Mouse (Mus musculus): ENCODE results near the gene Prkg1. TPM values are rescaled to one million over a fixed set of nuclear protein-coding genes. Genes with fewer than 3 reads are reported as not detected.
"Not testable (repeated sequence)": the region's sequence is repeated elsewhere in the genome, so short reads cannot be mapped to it uniquely, and the experiment has no call there.

The Prkg1 gene
- total RNA-seq, 4 experiments from 2014 or later: 8.4 to 12.1 (median 11.5) TPM

- DNase-seq: no peak
These were observed 481.2 kb downstream of the Prkg1 start for GRCm38 (mm10) chr19:31283617-31284016.

GRCm38 (mm10) chr19:31279797-31280486 is 484.9 kb downstream of the Prkg1 start:
- peak; percentile 34 for DNase-seq

GRCm38 (mm10) chr19:31262438-31262837 is 502.4 kb downstream of the Prkg1 start:
- no peak for DNase-seq

- no peak for DNase-seq
These were observed 504.3 kb downstream of the Prkg1 start for GRCm38 (mm10) chr19:31260494-31260893.

DNA sequence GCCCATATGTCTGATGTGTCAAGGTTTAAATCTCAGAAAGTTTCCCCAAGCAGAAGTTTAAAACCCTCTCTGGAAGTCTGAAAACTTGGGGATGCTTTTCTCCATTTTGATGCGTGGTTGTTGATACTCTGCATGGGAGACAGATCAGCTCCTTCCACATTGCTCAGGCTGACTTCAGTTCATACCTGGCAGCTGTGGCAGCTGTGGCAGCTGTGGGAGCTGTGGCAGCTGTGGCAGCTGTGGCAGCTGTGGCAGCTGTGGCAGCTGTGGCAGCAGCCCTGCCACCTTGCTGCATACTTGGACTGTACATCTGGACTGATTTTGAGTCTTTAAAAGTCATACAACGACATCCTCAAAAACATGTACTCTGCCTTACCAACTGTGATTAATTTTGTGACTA is 509.1 kb downstream of the Prkg1 start:
- DNase-seq: no peak

GRCm38 (mm10) chr19:31232410-31232809 is 532.4 kb downstream of the Prkg1 start:
- DNase-seq: no peak

DNA sequence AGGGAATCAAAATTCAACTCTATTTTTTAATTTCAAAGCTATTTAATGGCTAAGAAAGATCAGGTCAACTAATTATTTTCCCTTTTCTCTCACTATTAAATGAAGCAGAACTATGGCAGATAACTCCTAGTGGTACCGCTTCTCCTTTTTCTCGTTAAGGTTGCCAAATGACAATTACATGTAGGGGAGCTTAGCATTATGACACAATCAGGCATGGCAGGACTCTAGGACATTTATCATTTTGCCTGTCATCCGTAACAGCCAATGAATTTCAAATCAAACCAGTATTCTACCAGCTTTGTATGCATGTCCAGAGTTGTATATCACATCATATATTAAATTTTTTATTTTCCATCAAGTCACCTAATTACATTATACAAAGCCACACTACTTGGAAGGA is 536.4 kb downstream of the Prkg1 start:
- DNase-seq: no peak

DNA sequence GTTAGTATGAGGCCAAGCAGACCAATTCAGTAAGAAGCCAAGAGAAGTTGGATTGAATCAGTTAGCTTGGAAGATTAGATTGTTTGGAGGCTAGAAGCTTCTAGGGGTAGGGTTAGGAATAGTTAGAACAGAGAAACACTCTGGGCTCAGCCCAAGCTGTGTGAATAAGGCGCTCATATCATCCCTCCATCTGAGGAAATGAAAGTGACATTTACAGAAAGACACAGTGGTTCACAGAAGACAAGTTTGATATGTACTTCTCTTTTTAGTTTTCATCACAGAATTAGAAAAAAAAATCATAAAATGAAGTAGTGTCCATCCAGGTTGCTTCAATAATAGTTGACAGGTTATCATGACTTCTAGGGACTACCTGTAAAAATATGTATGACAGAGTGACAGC is 541.4 kb downstream of the Prkg1 start:
- DNase-seq: no peak

GRCm38 (mm10) chr19:31219261-31219660 is 545.6 kb downstream of the Prkg1 start:
- not testable (repeated sequence) for DNase-seq

DNA sequence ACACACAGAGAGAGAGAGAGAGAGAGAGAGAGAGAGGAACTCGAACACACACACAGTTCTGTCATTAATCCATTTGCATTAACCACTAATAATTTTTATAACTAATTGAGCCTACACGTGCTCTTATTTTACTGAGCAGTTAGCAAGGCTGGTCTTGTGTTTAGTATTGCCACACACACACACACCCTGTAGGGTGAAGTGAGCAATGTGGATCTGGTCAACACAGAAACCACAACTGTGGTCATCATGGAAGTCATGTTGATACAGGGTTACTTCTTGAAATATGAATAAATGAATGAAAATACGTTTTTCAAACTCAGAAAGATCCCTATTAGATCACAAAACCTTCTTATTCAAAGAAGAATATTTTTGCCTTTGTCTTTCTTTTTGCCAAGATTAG is 554.0 kb downstream of the Prkg1 start:
- DNase-seq: no peak

- no peak for DNase-seq
These were observed 554.4 kb downstream of the Prkg1 start for GRCm38 (mm10) chr19:31210449-31210848.

DNA sequence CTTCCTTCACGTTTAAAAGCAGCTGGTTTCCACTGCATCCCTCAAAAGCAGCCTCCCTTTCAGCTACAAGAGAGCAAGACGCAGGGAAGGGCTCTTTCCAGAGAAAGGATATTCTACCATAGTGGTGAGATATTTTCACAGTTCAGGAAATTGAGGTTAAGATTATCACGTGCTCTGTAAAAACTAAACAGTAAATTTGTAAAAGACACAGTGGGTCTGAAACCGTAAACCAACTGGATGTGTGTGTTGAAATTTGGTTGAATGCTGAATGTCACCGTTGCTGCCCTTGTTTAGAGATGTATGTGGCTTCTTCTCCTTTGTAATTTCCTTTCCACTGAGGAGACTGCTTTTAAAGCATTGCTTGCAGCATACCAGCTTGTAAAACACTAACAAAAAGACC is 565.2 kb downstream of the Prkg1 start:
- no peak for DNase-seq

- DNase-seq: no peak
These were observed 566.4 kb downstream of the Prkg1 start for GRCm38 (mm10) chr19:31198461-31198860.

- no peak for DNase-seq
These were observed 567.8 kb downstream of the Prkg1 start for GRCm38 (mm10) chr19:31197076-31197475.

- no peak for DNase-seq
These were observed 576.1 kb downstream of the Prkg1 start for GRCm38 (mm10) chr19:31188559-31189218.

- no peak for DNase-seq
These were observed 584.1 kb downstream of the Prkg1 start for GRCm38 (mm10) chr19:31180757-31181156.

GRCm38 (mm10) chr19:31177279-31177922 is 587.4 kb downstream of the Prkg1 start:
- DNase-seq: no peak

GRCm38 (mm10) chr19:31170985-31171384 is 593.8 kb downstream of the Prkg1 start:
- no peak for DNase-seq

GRCm38 (mm10) chr19:31158944-31159460 is 605.8 kb downstream of the Prkg1 start:
- DNase-seq: no peak

DNA sequence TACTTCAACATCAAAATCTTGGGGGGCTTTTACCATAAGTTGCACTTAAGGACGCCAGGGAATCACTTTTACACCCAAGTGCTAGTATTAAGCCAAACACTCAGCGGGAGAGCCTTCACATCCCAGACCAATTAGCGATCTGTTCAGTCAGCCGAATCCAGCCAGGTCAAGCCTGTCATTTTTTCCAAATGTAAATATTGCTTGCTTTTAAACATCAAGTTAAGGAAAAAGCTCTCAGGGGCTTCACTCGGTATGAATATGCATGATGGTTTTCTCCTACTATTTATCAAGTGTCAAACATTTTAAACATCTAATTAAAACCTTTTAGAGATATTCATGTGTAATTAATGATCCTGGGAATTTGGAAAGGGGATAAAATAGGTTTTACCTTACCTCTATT is 611.4 kb downstream of the Prkg1 start:
- DNase-seq: no peak

GRCm38 (mm10) chr19:31149902-31150301 is 614.9 kb downstream of the Prkg1 start:
- no peak for DNase-seq

DNA sequence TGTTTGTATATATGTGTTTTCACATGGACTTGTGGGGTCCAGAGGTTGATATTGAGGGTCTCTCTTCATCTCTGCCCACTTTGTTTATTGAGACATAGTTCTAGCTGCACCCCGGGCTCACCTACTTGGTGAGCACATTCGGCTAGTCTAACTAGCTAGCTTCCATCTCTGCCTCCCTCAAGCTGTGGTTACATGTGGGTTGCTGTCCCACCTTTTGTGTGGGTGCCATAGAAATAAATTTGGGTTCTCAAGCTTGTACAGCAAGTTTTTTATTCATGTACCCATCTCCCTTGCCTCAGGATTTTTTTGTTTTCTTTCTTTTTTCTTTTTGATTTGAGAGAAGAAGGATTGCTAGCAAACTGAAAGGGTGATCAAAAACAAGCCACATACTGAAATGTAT is 617.4 kb downstream of the Prkg1 start:
- DNase-seq: no peak

DNA sequence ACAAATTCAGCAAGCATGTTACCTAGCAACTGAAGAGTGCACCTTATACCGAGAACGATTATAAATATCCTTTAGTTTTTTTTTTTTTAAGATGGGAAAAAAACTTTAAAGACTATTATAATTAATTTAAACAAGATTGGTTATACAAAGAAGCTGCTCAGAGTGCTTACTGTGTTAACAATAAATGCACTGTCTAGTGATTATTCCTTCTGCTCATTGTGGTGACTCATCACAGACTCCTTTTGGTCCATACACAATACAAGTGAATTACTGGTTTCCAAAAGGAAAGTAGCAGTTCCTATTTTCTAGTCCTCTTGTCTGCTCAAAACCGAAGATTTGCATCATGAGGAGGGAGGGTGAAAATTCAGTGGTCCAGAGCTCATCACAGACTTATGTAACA is 618.7 kb downstream of the Prkg1 start:
- DNase-seq: no peak

DNA sequence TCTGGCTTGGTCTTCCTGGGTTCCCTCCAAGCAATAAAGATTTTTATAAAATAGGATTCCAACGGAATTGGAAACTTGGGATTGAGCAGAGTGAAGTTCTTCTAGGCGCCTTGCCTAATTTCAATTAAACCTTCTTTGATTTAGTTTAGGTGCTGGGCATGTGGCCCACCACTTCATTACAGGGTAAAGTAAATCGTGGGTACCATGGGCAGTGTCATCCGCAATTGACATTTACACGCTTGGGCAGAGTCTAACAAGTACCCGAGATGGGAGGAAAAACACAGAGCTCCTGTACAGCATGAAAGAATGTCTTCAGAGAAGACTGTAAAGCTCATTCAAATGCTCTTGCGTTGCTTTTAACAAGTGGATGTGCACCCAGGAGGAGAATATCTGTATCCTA is 622.9 kb downstream of the Prkg1 start:
- DNase-seq: no peak
